Mouse (Mus musculus): ENCODE measurements around the gene Hist3h2a. TPM values are rescaled to one million over a fixed set of nuclear protein-coding genes. Genes with fewer than 3 reads are reported as not detected.

The Hist3h2a gene
- not detected in 2 replicates for polyA plus RNA-seq (2012; ENCODE audit: insufficient read depth, insufficient read length, low replicate concordance, missing spikeins)

DNA sequence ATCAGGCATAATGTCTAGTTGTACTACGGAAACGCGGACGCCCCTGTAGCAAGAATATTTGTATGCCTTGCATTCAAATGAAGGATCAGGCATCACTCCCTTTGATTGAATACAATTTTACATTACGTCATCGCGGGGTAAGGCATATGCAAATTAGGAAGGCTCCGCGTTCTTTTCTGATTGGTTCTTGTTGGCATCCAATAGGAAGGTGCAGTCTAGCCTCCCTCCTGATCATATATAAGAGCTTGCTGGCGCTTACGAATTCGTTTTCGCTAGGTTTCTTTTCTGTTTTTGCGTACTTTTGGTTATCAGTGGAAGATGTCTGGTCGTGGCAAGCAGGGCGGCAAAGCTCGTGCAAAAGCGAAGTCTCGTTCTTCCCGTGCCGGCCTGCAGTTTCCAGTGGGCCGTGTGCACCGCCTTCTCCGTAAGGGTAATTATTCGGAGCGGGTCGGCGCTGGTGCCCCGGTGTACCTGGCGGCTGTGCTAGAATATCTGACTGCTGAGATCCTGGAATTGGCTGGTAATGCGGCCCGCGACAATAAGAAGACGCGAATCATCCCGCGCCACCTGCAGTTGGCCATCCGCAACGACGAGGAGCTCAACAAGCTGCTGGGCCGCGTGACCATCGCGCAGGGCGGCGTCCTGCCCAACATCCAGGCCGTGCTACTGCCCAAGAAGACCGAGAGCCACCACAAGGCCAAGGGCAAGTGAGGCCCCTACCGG lies at the start of gene Hist3h2a, which contains the start of gene Trim17:
Gene Hist3h2a (plus strand): TSS at position 266 of the 723 bp plus-strand sequence.
Gene Trim17 (plus strand): TSS at position 266 of the 723 bp plus-strand sequence.
- peak within 1 kb of the TSS; percentile 90 for H3K4me3 ChIP-seq (ENCODE audit: insufficient read depth, low read depth, low read length)
- TF ChIP-seq CTCF (IDR thresholded peaks at IDR 0.05; ENCODE audit: insufficient read depth, low read depth, low read length) = peak; percentile 58
- TF ChIP-seq POLR2A (IDR thresholded peaks at IDR 0.05; ENCODE audit: insufficient read depth, low read depth, low read length) = peak; percentile 50; the same call in 1 of the 2 replicates
- H3K4me1 ChIP-seq (ENCODE audit: control insufficient read depth, insufficient read depth, low read length) = peaks cover 17% of the 10 kb centered on the region
- under 1% methylated on average over 49 of the region's 49 CpGs for WGBS
- H3K27ac ChIP-seq (ENCODE audit: insufficient read depth, low read depth, low read length) = peak within 1 kb of the TSS; percentile 100

DNA sequence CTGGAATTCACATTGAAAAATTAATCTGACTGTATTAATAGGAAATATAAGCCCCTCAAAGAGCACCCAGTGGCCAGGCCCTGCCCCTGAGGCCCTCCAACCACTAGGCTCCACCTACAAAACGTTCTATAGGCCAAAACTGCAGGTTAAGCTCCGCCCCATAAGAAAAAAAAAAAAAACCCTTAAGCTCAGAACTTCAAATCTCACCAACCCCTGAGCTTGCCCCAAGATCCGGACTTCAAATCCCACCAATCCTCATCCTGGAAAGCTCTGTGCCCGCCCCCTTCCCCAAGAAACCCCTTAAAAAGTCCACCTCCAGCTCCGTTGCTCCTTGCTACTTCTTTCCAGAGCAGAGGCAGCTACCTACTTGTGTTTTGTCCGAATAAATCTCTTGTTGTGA lies 49.6 kb upstream of the Hist3h2a start:
- 45% methylated on average over 6 of the region's 6 CpGs for WGBS
- H3K4me1 ChIP-seq (ENCODE audit: control insufficient read depth, insufficient read depth, low read length) = peaks cover 7% of the 10 kb centered on the region

DNA sequence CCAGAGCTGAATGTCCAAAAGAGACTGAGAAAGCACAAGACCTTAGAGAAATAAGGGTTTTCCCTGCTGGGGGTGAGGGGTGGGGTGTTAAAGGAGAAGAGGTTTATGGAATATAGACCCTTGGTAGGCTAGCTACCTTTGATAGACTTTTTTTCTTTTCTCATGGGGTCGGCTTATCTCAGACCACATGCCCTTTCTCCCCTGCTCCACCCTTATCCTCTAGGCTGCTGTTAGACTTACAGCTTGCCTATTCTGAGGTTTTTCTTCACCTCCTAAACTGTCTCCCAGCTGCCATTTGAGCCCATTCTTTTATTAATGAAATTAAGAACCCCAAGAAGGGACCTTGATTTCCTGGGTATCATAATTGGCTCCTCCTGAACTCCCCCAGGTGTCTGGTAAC lies 40.7 kb upstream of the Hist3h2a start:
- no peak for TF ChIP-seq CTCF (IDR thresholded peaks at IDR 0.05; ENCODE audit: insufficient read depth, low read depth, low read length)
- TF ChIP-seq POLR2A (IDR thresholded peaks at IDR 0.05; ENCODE audit: insufficient read depth, low read depth, low read length) = no peak
- WGBS = 93% methylated on average over 1 of the region's 1 CpGs
- H3K27ac ChIP-seq (ENCODE audit: insufficient read depth, low read depth, low read length) = no peak overlapping the region
- no peak overlapping the region for H3K4me3 ChIP-seq (ENCODE audit: insufficient read depth, low read depth, low read length)
- peaks cover 12% of the 10 kb centered on the region for H3K4me1 ChIP-seq (ENCODE audit: control insufficient read depth, insufficient read depth, low read length)

More for the DNA sequence above, 49.6 kb upstream of the Hist3h2a start:
- TF ChIP-seq POLR2A (IDR thresholded peaks at IDR 0.05; ENCODE audit: insufficient read depth, low read depth, low read length) (no peak), CTCF (IDR thresholded peaks at IDR 0.05; ENCODE audit: insufficient read depth, low read depth, low read length) (no peak)
- Histone ChIP-seq H3K27ac (ENCODE audit: insufficient read depth, low read depth, low read length) (no peak overlapping the region), H3K4me3 (ENCODE audit: insufficient read depth, low read depth, low read length) (no peak overlapping the region)

DNA sequence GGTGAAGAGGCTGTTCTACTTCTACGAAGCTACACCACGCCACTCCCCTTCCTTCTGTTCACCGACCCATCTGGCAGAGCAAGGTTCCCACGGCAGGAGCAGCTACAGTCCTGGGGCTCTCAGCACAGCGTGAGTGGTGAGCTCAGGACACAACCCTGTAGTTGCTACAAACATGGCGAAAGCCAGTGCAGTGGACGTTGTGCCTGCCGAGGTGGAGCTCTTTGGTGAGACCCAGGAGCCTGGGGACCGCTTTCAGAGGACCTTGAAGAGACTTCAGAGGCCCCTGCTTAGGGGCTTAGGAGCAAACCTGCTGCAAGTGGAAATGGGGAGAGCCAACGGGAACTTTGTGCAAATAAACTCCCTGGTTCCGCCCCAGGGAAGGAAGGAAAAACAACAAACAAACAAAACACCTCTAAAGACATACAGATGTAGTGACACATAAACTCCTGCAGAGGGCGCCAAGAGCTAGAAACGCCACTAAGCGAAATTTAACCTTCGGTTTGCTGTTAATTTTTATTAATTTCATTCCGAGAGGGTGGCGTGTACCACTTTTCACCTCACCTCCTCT lies 39.9 kb upstream of the Hist3h2a start:
- Histone ChIP-seq H3K4me1 (ENCODE audit: control insufficient read depth, insufficient read depth, low read length) (peaks cover 12% of the 10 kb centered on the region), H3K4me3 (ENCODE audit: insufficient read depth, low read depth, low read length) (peak overlapping the region; percentile 41), H3K27ac (ENCODE audit: insufficient read depth, low read depth, low read length) (no peak overlapping the region)
- TF ChIP-seq POLR2A (IDR thresholded peaks at IDR 0.05; ENCODE audit: insufficient read depth, low read depth, low read length) = no peak
- TF ChIP-seq CTCF (IDR thresholded peaks at IDR 0.05; ENCODE audit: insufficient read depth, low read depth, low read length) = peak; percentile 33; the same call in 1 of the 2 replicates
- WGBS = 11% methylated on average over 17 of the region's 17 CpGs

DNA sequence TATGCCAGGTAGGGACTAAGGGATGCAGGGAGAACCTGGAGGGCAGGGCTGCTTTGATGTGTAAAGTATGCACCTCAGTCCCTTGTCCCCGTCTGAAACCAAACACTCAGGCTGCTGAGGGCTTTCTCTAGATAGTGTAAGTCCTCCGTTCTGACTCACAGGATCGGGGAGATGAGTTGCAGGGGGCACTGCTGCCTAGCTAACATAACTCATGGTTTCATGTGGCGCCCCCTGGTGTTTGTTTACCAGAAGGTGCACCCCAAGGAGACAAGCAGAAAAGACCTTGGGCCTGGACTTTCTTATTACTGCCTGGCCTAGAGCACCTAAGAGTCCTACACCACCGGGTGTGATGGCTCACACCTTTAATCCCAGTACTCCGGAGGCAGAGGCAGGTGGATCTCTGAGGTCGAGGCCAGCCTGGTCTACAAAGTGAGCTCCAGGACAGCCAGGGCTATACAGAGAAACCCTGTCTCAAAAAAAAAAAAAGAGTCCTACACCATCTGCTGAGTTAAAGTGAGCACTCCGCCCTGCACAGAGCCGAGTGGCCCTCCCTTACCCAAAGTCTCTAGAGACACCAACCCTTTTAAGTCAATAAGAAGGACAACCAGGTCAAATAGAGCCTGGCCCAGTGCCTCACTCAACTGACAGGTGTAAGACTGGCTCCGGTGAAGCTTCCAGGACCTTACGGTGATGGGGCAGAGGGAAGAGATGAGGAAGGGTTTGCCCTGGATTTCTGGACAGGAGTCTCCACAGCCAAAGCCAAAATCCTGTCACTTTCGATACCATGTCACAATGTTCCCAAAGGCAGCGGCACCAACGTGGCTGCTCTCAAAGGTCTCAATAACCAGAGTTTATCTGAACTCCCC lies 37.4 kb upstream of the Hist3h2a start:
- Histone ChIP-seq H3K27ac (ENCODE audit: insufficient read depth, low read depth, low read length) (no peak overlapping the region), H3K4me3 (ENCODE audit: insufficient read depth, low read depth, low read length) (no peak overlapping the region), H3K4me1 (ENCODE audit: control insufficient read depth, insufficient read depth, low read length) (peaks cover 12% of the 10 kb centered on the region)
- peak; percentile 41; the same call in 1 of the 2 replicates for TF ChIP-seq CTCF (IDR thresholded peaks at IDR 0.05; ENCODE audit: insufficient read depth, low read depth, low read length)
- TF ChIP-seq POLR2A (IDR thresholded peaks at IDR 0.05; ENCODE audit: insufficient read depth, low read depth, low read length) = no peak
- 54% methylated on average over 14 of the region's 14 CpGs for WGBS

DNA sequence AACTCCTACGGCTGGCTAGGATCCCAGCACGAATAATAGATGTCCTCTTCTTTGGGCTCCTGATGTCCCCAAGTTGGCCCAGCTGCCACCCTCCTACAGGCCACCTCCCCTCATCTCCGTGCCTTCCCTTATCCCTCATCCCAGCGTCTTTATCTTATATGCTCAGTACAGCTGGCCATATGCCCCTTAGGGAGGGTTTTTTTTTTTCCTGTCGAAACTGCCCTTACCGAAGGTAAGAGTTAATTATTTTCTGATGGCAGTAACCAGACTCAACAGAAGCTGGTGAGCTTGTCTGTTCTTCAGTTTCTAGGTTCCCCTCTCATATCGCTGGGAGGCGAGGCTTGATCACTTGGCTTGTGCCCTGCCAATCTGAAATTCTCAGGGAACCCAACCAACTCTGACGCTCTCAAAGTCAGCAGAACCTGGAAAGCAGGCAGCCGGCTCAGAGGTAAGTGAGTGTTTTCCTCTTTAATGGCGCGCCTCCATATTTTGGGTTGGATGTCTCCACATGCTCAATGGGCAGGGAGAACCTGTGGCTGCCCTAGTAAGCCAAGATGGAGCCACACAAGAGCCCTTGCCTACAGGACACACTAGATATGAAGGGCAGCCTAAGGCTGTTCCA lies 36.6 kb upstream of the Hist3h2a start, which contains the start of gene Btnl10:
Gene Btnl10 (plus strand): TSS at position 164 of the 622 bp plus-strand sequence.
- H3K27ac ChIP-seq (ENCODE audit: insufficient read depth, low read depth, low read length) = no peak within 1 kb of the TSS
- H3K4me1 ChIP-seq (ENCODE audit: control insufficient read depth, insufficient read depth, low read length) = peaks cover 12% of the 10 kb centered on the region
- WGBS = 86% methylated on average over 12 of the region's 12 CpGs
- no peak for TF ChIP-seq CTCF (IDR thresholded peaks at IDR 0.05; ENCODE audit: insufficient read depth, low read depth, low read length)
- TF ChIP-seq POLR2A (IDR thresholded peaks at IDR 0.05; ENCODE audit: insufficient read depth, low read depth, low read length) = no peak
- no peak within 1 kb of the TSS for H3K4me3 ChIP-seq (ENCODE audit: insufficient read depth, low read depth, low read length)

DNA sequence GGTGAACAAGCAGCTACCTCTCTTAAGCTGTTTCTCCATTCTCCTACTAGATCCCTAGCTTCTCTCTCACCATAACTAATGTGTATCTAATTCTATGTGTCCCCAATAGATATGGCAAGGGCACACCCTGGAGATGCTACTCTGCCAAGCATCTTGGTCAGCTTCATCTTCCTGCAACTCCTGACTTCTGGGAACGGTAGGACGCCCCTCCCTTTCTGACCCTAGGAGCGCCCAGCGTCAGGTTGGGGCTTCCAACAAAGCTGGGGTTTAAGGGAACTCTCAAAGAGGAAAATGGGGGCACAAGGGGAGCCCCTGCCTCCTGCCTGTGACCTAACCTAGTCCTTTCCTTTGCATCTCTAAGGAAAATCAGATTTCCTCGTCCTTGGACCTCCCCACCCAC lies 35.7 kb upstream of the Hist3h2a start:
- WGBS = 70% methylated on average over 5 of the region's 5 CpGs
- TF ChIP-seq POLR2A (IDR thresholded peaks at IDR 0.05; ENCODE audit: insufficient read depth, low read depth, low read length) = no peak
- no peak for TF ChIP-seq CTCF (IDR thresholded peaks at IDR 0.05; ENCODE audit: insufficient read depth, low read depth, low read length)

DNA sequence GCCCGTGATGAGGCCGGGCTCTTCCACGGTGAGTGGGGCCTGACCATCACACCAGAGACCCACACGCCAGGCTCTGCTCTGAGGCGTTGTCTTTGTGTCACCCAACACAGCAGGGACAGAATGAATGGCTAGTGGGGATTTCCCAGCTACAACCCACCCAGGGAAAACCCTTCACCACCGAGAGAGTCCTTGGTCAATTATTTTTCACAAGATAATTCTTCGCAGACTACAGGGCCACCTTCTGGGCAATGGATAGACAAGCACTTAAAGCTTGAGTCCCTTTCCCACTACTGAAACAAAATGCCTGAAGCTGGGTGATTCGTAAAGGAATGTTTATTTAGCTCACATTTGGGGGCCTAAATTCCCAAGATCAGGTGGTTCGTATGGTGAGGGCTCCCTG lies 32.1 kb upstream of the Hist3h2a start:
- H3K4me1 ChIP-seq (ENCODE audit: control insufficient read depth, insufficient read depth, low read length) = no peaks in the 10 kb centered on the region
- 86% methylated on average over 9 of the region's 9 CpGs for WGBS
- H3K4me3 ChIP-seq (ENCODE audit: insufficient read depth, low read depth, low read length) = no peak overlapping the region
- TF ChIP-seq CTCF (IDR thresholded peaks at IDR 0.05; ENCODE audit: insufficient read depth, low read depth, low read length) (no peak), POLR2A (IDR thresholded peaks at IDR 0.05; ENCODE audit: insufficient read depth, low read depth, low read length) (no peak)
- H3K27ac ChIP-seq (ENCODE audit: insufficient read depth, low read depth, low read length) = no peak overlapping the region

More for the DNA sequence above, 35.7 kb upstream of the Hist3h2a start:
- Histone ChIP-seq H3K27ac (ENCODE audit: insufficient read depth, low read depth, low read length) (no peak overlapping the region), H3K4me3 (ENCODE audit: insufficient read depth, low read depth, low read length) (no peak overlapping the region), H3K4me1 (ENCODE audit: control insufficient read depth, insufficient read depth, low read length) (peaks cover 12% of the 10 kb centered on the region)

All from olfactory bulb, adult 2 months (tissue).